In the genomic region with DNA sequence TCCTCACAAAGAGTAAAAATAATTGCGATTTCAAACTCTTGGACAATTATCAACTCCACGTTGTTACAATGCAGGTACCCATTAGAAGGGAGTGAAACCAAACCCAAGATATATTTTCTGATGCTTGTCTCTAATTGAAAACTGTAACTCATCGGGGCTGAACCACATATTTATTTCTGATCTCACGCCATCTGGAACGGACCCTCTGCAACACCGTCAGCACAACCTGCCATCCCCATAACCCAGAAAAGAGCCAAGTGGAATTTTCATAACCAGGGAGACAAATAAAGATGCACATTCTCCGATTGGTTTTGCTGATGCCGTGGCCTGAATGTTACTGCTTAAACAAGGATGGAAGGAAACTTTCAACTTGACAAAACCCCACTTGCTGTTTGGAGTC, we compare ENCODE assay signal across 19 mouse cellular contexts.
"Had no signal": no experiment of that assay in that cellular context is flagged by ENCODE, and none has a peak within 500 bp of the region (broad histone marks: within the 10 kb centered on the region; RNA-seq: fewer than 3 reads in every experiment).

No protein-coding gene starts in this region.

- H3K4me1 ChIP-seq: limb, embryonic 12.5 days; limb, embryonic 15.5 days; midbrain, embryonic 12.5 days; stomach, embryonic 15.5 days had no signal

- H3K9ac ChIP-seq: limb, embryonic 12.5 days; limb, embryonic 15.5 days; liver, embryonic 14.5 days; liver, postnatal 0 days; lung, embryonic 14.5 days; midbrain, embryonic 12.5 days; stomach, embryonic 15.5 days had no signal

- ATAC-seq: liver, postnatal 0 days; lung, postnatal 0 days; midbrain, embryonic 16.5 days had no signal

- H3K27me3 ChIP-seq: limb, embryonic 12.5 days; limb, embryonic 15.5 days; midbrain, embryonic 12.5 days; stomach, embryonic 15.5 days had no signal

- H3K27ac ChIP-seq: kidney, postnatal 0 days; layer of hippocampus, adult 2 months; limb, embryonic 12.5 days; limb, embryonic 15.5 days; liver, embryonic 14.5 days; macrophage; midbrain, embryonic 12.5 days; stomach, embryonic 15.5 days had no signal

- H3K4me3 ChIP-seq: layer of hippocampus, adult 2 months; limb, embryonic 12.5 days; limb, embryonic 15.5 days; midbrain, embryonic 12.5 days; stomach, embryonic 15.5 days had no signal

- H3K4me2 ChIP-seq: limb, embryonic 12.5 days; limb, embryonic 15.5 days; liver, embryonic 11.5 days; lung, embryonic 14.5 days; midbrain, embryonic 12.5 days; stomach, embryonic 15.5 days had no signal

- H3K9me3 ChIP-seq: limb, embryonic 12.5 days; limb, embryonic 15.5 days; midbrain, embryonic 12.5 days; stomach, embryonic 15.5 days had no signal

- DNase-seq: kidney, adult 2 months; kidney, postnatal 25 days; layer of hippocampus, adult 9-11 months; liver, postnatal 0 days; lung, embryonic 14.5 days; right cerebral cortex, postnatal 25 days; spleen, adult 18-20 months; thymus, postnatal 25 days had no signal

- H3K36me3 ChIP-seq: limb, embryonic 12.5 days; limb, embryonic 15.5 days; midbrain, embryonic 12.5 days; stomach, embryonic 15.5 days had no signal
